Mouse (Mus musculus): ENCODE measurements around the gene Accsl. TPM values are rescaled to one million over a fixed set of nuclear protein-coding genes. Genes with fewer than 3 reads are reported as not detected.

Accsl gene
- polyA plus RNA-seq, 1 experiment from 2014 or later = 0.98 TPM

- WGBS = 91% methylated on average over 7 of the region's 7 CpGs
- no peaks in the 10 kb centered on the region for H3K9me3 ChIP-seq (replicated peaks)
- ATAC-seq = no peak
- H3K4me2 ChIP-seq = no peak overlapping the region
- H3K27me3 ChIP-seq = no peaks in the 10 kb centered on the region
- peaks cover 30% of the 10 kb centered on the region for H3K4me1 ChIP-seq
- H3K9ac ChIP-seq = no peak overlapping the region
- H3K4me3 ChIP-seq = no peak overlapping the region
- no peak overlapping the region for H3K27ac ChIP-seq
- H3K36me3 ChIP-seq (ENCODE audit: poor library complexity, severe bottlenecking) = no peaks in the 10 kb centered on the region
Observed at GRCm38 (mm10) chr2:93889071-93889470, 20.1 kb upstream of the Accsl start.

GRCm38 (mm10) chr2:93888366-93888765 is 19.4 kb upstream of the Accsl start:
- no peak overlapping the region for H3K4me3 ChIP-seq
- no peak overlapping the region for H3K4me2 ChIP-seq
- 94% methylated on average over 6 of the region's 6 CpGs for WGBS
- H3K9me3 ChIP-seq (replicated peaks) = no peaks in the 10 kb centered on the region
- no peaks in the 10 kb centered on the region for H3K27me3 ChIP-seq
- ATAC-seq = no peak
- no peak overlapping the region for H3K9ac ChIP-seq
- H3K4me1 ChIP-seq = peaks cover 30% of the 10 kb centered on the region
- no peak overlapping the region for H3K27ac ChIP-seq
- H3K36me3 ChIP-seq (ENCODE audit: poor library complexity, severe bottlenecking) = no peaks in the 10 kb centered on the region

- no peak overlapping the region for H3K4me2 ChIP-seq
- no peak overlapping the region for H3K4me3 ChIP-seq
- no peak for ATAC-seq
- H3K4me1 ChIP-seq = peaks cover 24% of the 10 kb centered on the region
- H3K9me3 ChIP-seq (replicated peaks) = no peaks in the 10 kb centered on the region
- 91% methylated on average over 11 of the region's 11 CpGs for WGBS
- no peak overlapping the region for H3K27ac ChIP-seq
- H3K27me3 ChIP-seq = no peaks in the 10 kb centered on the region
- no peaks in the 10 kb centered on the region for H3K36me3 ChIP-seq (ENCODE audit: poor library complexity, severe bottlenecking)
- no peak overlapping the region for H3K9ac ChIP-seq
Observed at GRCm38 (mm10) chr2:93887273-93887672, 18.3 kb upstream of the Accsl start.

GRCm38 (mm10) chr2:93886013-93886794 is 17.2 kb upstream of the Accsl start:
- H3K36me3 ChIP-seq (ENCODE audit: poor library complexity, severe bottlenecking) = no peaks in the 10 kb centered on the region
- 74% methylated on average over 10 of the region's 10 CpGs for WGBS
- no peak for ATAC-seq
- no peak overlapping the region for H3K4me2 ChIP-seq
- H3K27me3 ChIP-seq = no peaks in the 10 kb centered on the region
- no peaks in the 10 kb centered on the region for H3K9me3 ChIP-seq (replicated peaks)
- no peak overlapping the region for H3K9ac ChIP-seq
- peaks cover 14% of the 10 kb centered on the region for H3K4me1 ChIP-seq
- H3K4me3 ChIP-seq = no peak overlapping the region
- H3K27ac ChIP-seq = no peak overlapping the region; the same call in 1 of the 2 replicates

- Histone ChIP-seq H3K27me3 (no peaks in the 10 kb centered on the region), H3K4me1 (no peaks in the 10 kb centered on the region), H3K9ac (no peak overlapping the region), H3K4me3 (no peak overlapping the region), H3K9me3 (replicated peaks) (no peaks in the 10 kb centered on the region), H3K27ac (no peak overlapping the region), H3K36me3 (ENCODE audit: poor library complexity, severe bottlenecking) (no peaks in the 10 kb centered on the region), H3K4me2 (no peak overlapping the region)
- no peak for ATAC-seq
- 54% methylated on average over 5 of the region's 5 CpGs for WGBS
Observed at GRCm38 (mm10) chr2:93883066-93883465, 14.1 kb upstream of the Accsl start.

GRCm38 (mm10) chr2:93881640-93882367 is 12.8 kb upstream of the Accsl start:
- H3K36me3 ChIP-seq (ENCODE audit: poor library complexity, severe bottlenecking) = no peaks in the 10 kb centered on the region
- H3K9ac ChIP-seq = no peak overlapping the region
- 94% methylated on average over 9 of the region's 9 CpGs for WGBS
- H3K27me3 ChIP-seq = no peaks in the 10 kb centered on the region
- no peaks in the 10 kb centered on the region for H3K4me1 ChIP-seq
- no peak overlapping the region for H3K27ac ChIP-seq
- H3K4me3 ChIP-seq = no peak overlapping the region
- H3K4me2 ChIP-seq = no peak overlapping the region
- no peaks in the 10 kb centered on the region for H3K9me3 ChIP-seq (replicated peaks)
- ATAC-seq = no peak

GRCm38 (mm10) chr2:93880981-93881380 is 12.0 kb upstream of the Accsl start:
- H3K9me3 ChIP-seq (replicated peaks) = no peaks in the 10 kb centered on the region
- H3K9ac ChIP-seq = no peak overlapping the region
- no peak overlapping the region for H3K4me3 ChIP-seq
- WGBS = 94% methylated on average over 3 of the region's 3 CpGs
- no peak overlapping the region for H3K27ac ChIP-seq
- H3K36me3 ChIP-seq (ENCODE audit: poor library complexity, severe bottlenecking) = no peaks in the 10 kb centered on the region
- no peaks in the 10 kb centered on the region for H3K4me1 ChIP-seq
- no peaks in the 10 kb centered on the region for H3K27me3 ChIP-seq
- no peak overlapping the region for H3K4me2 ChIP-seq
- ATAC-seq = no peak

- Histone ChIP-seq H3K4me3 (no peak overlapping the region), H3K9me3 (replicated peaks) (no peaks in the 10 kb centered on the region), H3K27me3 (no peaks in the 10 kb centered on the region), H3K9ac (no peak overlapping the region), H3K27ac (no peak overlapping the region), H3K4me1 (no peaks in the 10 kb centered on the region), H3K4me2 (no peak overlapping the region), H3K36me3 (ENCODE audit: poor library complexity, severe bottlenecking) (no peaks in the 10 kb centered on the region)
- ATAC-seq = no peak
- WGBS = 75% methylated on average over 8 of the region's 8 CpGs
Observed at GRCm38 (mm10) chr2:93880450-93880849, 11.5 kb upstream of the Accsl start.

GRCm38 (mm10) chr2:93877005-93877404 is 8.0 kb upstream of the Accsl start:
- ATAC-seq = no peak; the same call in 1 of the 2 replicates
- Histone ChIP-seq H3K9me3 (replicated peaks) (no peaks in the 10 kb centered on the region), H3K4me2 (no peak overlapping the region), H3K27me3 (no peaks in the 10 kb centered on the region), H3K27ac (no peak overlapping the region), H3K4me3 (no peak overlapping the region), H3K36me3 (ENCODE audit: poor library complexity, severe bottlenecking) (no peaks in the 10 kb centered on the region), H3K9ac (no peak overlapping the region), H3K4me1 (peaks cover 24% of the 10 kb centered on the region)
- WGBS = 71% methylated on average over 5 of the region's 5 CpGs

- Histone ChIP-seq H3K27ac (peak overlapping the region; percentile 12; the same call in 1 of the 2 replicates), H3K9ac (no peak overlapping the region), H3K9me3 (replicated peaks) (no peaks in the 10 kb centered on the region), H3K36me3 (ENCODE audit: poor library complexity, severe bottlenecking) (no peaks in the 10 kb centered on the region), H3K4me1 (peaks cover 33% of the 10 kb centered on the region), H3K4me2 (no peak overlapping the region), H3K4me3 (no peak overlapping the region), H3K27me3 (no peaks in the 10 kb centered on the region)
- WGBS = 83% methylated on average over 3 of the region's 3 CpGs
- ATAC-seq = no peak
Observed at GRCm38 (mm10) chr2:93874606-93875005, 5.6 kb upstream of the Accsl start.

GRCm38 (mm10) chr2:93874227-93874514 is 5.2 kb upstream of the Accsl start:
- Histone ChIP-seq H3K9me3 (replicated peaks) (no peaks in the 10 kb centered on the region), H3K27ac (peak overlapping the region; percentile 12; the same call in 1 of the 2 replicates), H3K4me3 (no peak overlapping the region), H3K27me3 (no peaks in the 10 kb centered on the region), H3K36me3 (ENCODE audit: poor library complexity, severe bottlenecking) (no peaks in the 10 kb centered on the region), H3K4me1 (peaks cover 33% of the 10 kb centered on the region), H3K9ac (no peak overlapping the region), H3K4me2 (no peak overlapping the region)
- WGBS = 33% methylated on average over 2 of the region's 2 CpGs
- ATAC-seq = no peak

GRCm38 (mm10) chr2:93873449-93874226 is 4.7 kb upstream of the Accsl start:
- no peak overlapping the region for H3K4me3 ChIP-seq
- H3K27me3 ChIP-seq = 0 out of 2 replicates have a peak, but pooled peaks cover under 1% of the 10 kb centered on the region
- H3K9me3 ChIP-seq (replicated peaks) = no peaks in the 10 kb centered on the region
- peaks cover 33% of the 10 kb centered on the region for H3K4me1 ChIP-seq
- 27% methylated on average over 12 of the region's 12 CpGs for WGBS
- H3K36me3 ChIP-seq (ENCODE audit: poor library complexity, severe bottlenecking) = no peaks in the 10 kb centered on the region
- no peak overlapping the region for H3K4me2 ChIP-seq
- ATAC-seq = peak; percentile 29
- H3K9ac ChIP-seq = no peak overlapping the region
- peak overlapping the region; percentile 12; the same call in 1 of the 2 replicates for H3K27ac ChIP-seq

Measured in forebrain, embryonic 13.5 days (tissue).